Mouse (Mus musculus): ENCODE data around the gene Arhgap9. TPM values are rescaled to one million over a fixed set of nuclear protein-coding genes. Genes with fewer than 3 reads are reported as not detected.
A peak's percentile ranks its signal among the peaks of the same experiment; 100 is the strongest.

The Arhgap9 gene
- total and polyA plus RNA-seq, 2 experiments = 1.5 to 2.1 TPM

GRCm38 (mm10) chr10:127333152-127333551, 11.4 kb downstream of the Arhgap9 start:
- Histone ChIP-seq H3K4me3 (ENCODE audit: insufficient read depth, low read depth, low read length) (no peak overlapping the region), H3K36me3 (ENCODE audit: control insufficient read depth, insufficient read depth, low read length) (no peaks in the 10 kb centered on the region), H3K27me3 (ENCODE audit: control insufficient read depth, insufficient read depth, low read length) (peaks cover 6% of the 10 kb centered on the region), H3K9ac (ENCODE audit: low read depth, low read length) (no peak overlapping the region), H3K27ac (replicated peaks; ENCODE audit: insufficient read depth, low read depth, low read length) (no peak overlapping the region), H3K4me1 (ENCODE audit: control insufficient read depth, insufficient read depth, low read length) (no peaks in the 10 kb centered on the region), H3K79me2 (ENCODE audit: control insufficient read depth, insufficient read depth, low read length) (no peaks in the 10 kb centered on the region)
- DNase-seq (ENCODE audit: extremely low read depth, low read depth, low spot score) = no peak
- 54% methylated on average over 5 of the region's 5 CpGs for WGBS
- TF ChIP-seq POLR2A (IDR thresholded peaks at IDR 0.05; ENCODE audit: extremely low read depth, insufficient read depth, low read length) = no peak
- TF ChIP-seq CTCF (IDR thresholded peaks at IDR 0.05; ENCODE audit: low read depth, low read length) = peak; percentile 31; the same call in 1 of the 2 replicates

GRCm38 (mm10) chr10:127335271-127335670, 13.5 kb downstream of the Arhgap9 start:
- H3K27ac ChIP-seq (replicated peaks; ENCODE audit: insufficient read depth, low read depth, low read length) = no peak overlapping the region
- H3K9ac ChIP-seq (ENCODE audit: low read depth, low read length) = no peak overlapping the region
- H3K4me3 ChIP-seq (ENCODE audit: insufficient read depth, low read depth, low read length) = no peak overlapping the region
- DNase-seq (ENCODE audit: extremely low read depth, low read depth, low spot score) = no peak
- H3K4me1 ChIP-seq (ENCODE audit: control insufficient read depth, insufficient read depth, low read length) = peaks cover 3% of the 10 kb centered on the region; the same call in 1 of the 2 replicates
- peaks cover 9% of the 10 kb centered on the region for H3K27me3 ChIP-seq (ENCODE audit: control insufficient read depth, insufficient read depth, low read length)
- WGBS = 60% methylated on average over 1 of the region's 1 CpGs
- no peaks in the 10 kb centered on the region for H3K79me2 ChIP-seq (ENCODE audit: control insufficient read depth, insufficient read depth, low read length)
- TF ChIP-seq POLR2A (IDR thresholded peaks at IDR 0.05; ENCODE audit: extremely low read depth, insufficient read depth, low read length) = no peak
- no peak for TF ChIP-seq CTCF (IDR thresholded peaks at IDR 0.05; ENCODE audit: low read depth, low read length)
- no peaks in the 10 kb centered on the region for H3K36me3 ChIP-seq (ENCODE audit: control insufficient read depth, insufficient read depth, low read length)

DNA sequence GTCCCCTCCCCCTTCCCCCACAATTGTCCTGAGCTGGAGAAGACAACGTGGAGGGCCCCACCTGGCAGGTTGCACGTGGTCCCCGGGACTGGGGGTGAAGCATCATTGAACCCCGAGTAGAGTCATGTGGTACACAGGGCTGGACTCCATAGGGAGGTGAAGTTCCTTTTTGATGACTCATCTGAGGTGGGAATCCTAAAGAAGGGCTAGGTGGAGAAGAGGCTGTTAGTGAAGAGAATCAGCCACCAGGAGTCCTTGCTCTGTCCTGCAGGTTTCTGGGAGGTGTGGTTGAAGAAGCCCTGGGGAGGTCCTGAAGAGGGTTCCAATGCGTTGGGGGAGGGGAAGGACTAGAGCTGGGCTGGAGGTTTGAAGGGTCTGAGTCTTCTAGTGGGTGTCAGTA, 15.2 kb downstream of the Arhgap9 start:
- TF ChIP-seq CTCF (IDR thresholded peaks at IDR 0.05; ENCODE audit: low read depth, low read length) = no peak
- no peak for TF ChIP-seq POLR2A (IDR thresholded peaks at IDR 0.05; ENCODE audit: extremely low read depth, insufficient read depth, low read length)
- WGBS = 62% methylated on average over 5 of the region's 5 CpGs
- Histone ChIP-seq H3K27me3 (ENCODE audit: control insufficient read depth, insufficient read depth, low read length) (peaks cover 14% of the 10 kb centered on the region), H3K27ac (replicated peaks; ENCODE audit: insufficient read depth, low read depth, low read length) (no peak overlapping the region), H3K4me1 (ENCODE audit: control insufficient read depth, insufficient read depth, low read length) (peaks cover 3% of the 10 kb centered on the region; the same call in 1 of the 2 replicates), H3K9ac (ENCODE audit: low read depth, low read length) (no peak overlapping the region), H3K79me2 (ENCODE audit: control insufficient read depth, insufficient read depth, low read length) (no peaks in the 10 kb centered on the region), H3K36me3 (ENCODE audit: control insufficient read depth, insufficient read depth, low read length) (no peaks in the 10 kb centered on the region), H3K4me3 (ENCODE audit: insufficient read depth, low read depth, low read length) (no peak overlapping the region)
- no peak for DNase-seq (ENCODE audit: extremely low read depth, low read depth, low spot score)

DNA sequence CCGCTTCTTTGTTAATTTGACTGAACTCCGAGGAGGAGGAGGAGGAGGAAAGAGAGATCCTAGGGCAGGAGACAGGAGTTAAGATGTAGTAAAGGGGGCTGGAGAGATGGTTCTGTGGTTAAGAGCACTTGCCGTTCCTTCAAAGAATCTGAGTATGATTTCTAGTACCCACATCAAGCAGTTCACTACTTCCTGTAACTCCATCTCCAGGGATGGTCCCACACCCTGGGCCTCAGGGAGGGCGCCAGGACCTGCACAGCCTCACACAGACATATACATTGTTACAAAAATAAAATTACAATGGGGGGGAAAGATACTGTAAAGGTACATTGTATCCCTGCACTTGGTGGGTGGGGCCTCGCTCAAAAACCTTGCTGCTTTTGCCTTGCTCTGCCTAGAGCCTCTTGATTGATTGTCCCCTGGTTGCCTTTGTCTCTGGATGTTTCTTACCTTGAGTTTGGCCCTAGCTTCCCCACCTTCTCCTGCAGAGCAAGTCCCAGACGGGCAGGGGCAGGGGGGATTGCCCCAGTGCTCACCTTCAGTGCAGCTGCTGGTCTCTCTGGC, 15.9 kb downstream of the Arhgap9 start:
- 91% methylated on average over 6 of the region's 6 CpGs for WGBS
- H3K9ac ChIP-seq (ENCODE audit: low read depth, low read length) = no peak overlapping the region
- no peak for TF ChIP-seq CTCF (IDR thresholded peaks at IDR 0.05; ENCODE audit: low read depth, low read length)
- TF ChIP-seq POLR2A (IDR thresholded peaks at IDR 0.05; ENCODE audit: extremely low read depth, insufficient read depth, low read length) = no peak
- H3K4me3 ChIP-seq (ENCODE audit: insufficient read depth, low read depth, low read length) = no peak overlapping the region
- no peak for DNase-seq (ENCODE audit: extremely low read depth, low read depth, low spot score)
- H3K79me2 ChIP-seq (ENCODE audit: control insufficient read depth, insufficient read depth, low read length) = no peaks in the 10 kb centered on the region
- no peaks in the 10 kb centered on the region for H3K36me3 ChIP-seq (ENCODE audit: control insufficient read depth, insufficient read depth, low read length)
- peaks cover 5% of the 10 kb centered on the region for H3K4me1 ChIP-seq (ENCODE audit: control insufficient read depth, insufficient read depth, low read length)
- no peak overlapping the region for H3K27ac ChIP-seq (replicated peaks; ENCODE audit: insufficient read depth, low read depth, low read length)
- H3K27me3 ChIP-seq (ENCODE audit: control insufficient read depth, insufficient read depth, low read length) = peaks cover 9% of the 10 kb centered on the region

DNA sequence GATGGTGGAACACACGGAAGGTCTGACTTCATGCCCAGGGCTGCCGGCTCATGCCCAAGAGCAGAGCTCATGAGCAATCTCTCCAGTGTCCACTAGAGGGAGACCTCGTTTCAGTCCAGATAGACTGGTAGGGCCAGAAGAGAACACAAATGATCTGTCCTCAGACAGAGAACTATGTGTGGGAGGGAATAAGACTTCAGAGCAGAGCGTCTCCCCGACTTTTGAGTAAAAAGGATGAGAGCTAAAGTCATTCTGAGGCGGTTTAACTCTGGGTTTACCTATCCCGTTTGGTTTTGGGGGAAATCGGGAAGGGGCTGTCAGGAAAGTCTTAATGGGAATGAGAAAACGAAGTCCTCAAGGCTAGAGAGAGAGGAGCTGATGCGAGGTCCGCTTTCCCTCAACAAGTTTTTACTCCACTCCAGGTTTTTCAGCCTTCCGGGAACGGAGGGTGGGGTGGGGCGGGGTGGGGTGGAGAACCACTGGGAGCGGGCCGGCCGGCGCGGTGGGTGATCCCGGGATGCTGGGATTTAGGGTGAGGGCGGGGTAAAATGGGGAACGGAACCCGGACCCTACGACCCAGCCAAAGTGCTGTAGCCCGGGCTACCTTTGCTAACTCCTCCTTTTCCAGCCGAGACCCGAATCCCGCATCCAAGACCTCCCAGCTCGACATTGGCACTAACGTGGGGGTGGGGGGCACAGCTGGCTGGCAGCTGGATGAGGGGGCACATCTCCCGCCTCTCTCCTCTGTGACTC, 17.3 kb downstream of the Arhgap9 start:
- peaks cover 9% of the 10 kb centered on the region for H3K27me3 ChIP-seq (ENCODE audit: control insufficient read depth, insufficient read depth, low read length)

More for the DNA sequence above, 17.3 kb downstream of the Arhgap9 start:
- Histone ChIP-seq H3K4me3 (ENCODE audit: insufficient read depth, low read depth, low read length) (peak overlapping the region; percentile 52; the same call in 1 of the 2 replicates), H3K79me2 (ENCODE audit: control insufficient read depth, insufficient read depth, low read length) (no peaks in the 10 kb centered on the region), H3K36me3 (ENCODE audit: control insufficient read depth, insufficient read depth, low read length) (no peaks in the 10 kb centered on the region), H3K27ac (replicated peaks; ENCODE audit: insufficient read depth, low read depth, low read length) (no peak overlapping the region), H3K4me1 (ENCODE audit: control insufficient read depth, insufficient read depth, low read length) (peaks cover 6% of the 10 kb centered on the region), H3K9ac (ENCODE audit: low read depth, low read length) (0 out of 2 replicates have a peak overlapping the region, but pooled peaks have one; percentile 14)
- under 1% methylated on average over 31 of the region's 31 CpGs for WGBS
- peak; percentile 76 for DNase-seq (ENCODE audit: extremely low read depth, low read depth, low spot score)
- TF ChIP-seq POLR2A (IDR thresholded peaks at IDR 0.05; ENCODE audit: extremely low read depth, insufficient read depth, low read length) = no peak
- TF ChIP-seq CTCF (IDR thresholded peaks at IDR 0.05; ENCODE audit: low read depth, low read length) = peak; percentile 85

Data from liver, adult 2 months (tissue).